Mouse (Mus musculus) cerebellum, adult 2 months (tissue): Measurements from ENCODE around the gene Hira. TPM values are rescaled to one million over a fixed set of nuclear protein-coding genes. Genes with fewer than 3 reads are reported as not detected.
"Not testable (repeated sequence)": the region's sequence is repeated elsewhere in the genome, so short reads cannot be mapped to it uniquely, and the experiment has no call there.

Experiments used
- DNase-seq, 2 experiments: peaks; one replicate each; pipeline ENCODE4 v3.0.0; 2021
- H3K27ac ChIP-seq: fragments of 200-500 bp; 2 replicates; pipeline ENCODE4 v1.5.1; 2012; ENCODE audit warnings: low read length, control low read depth, inconsistent platforms; ENCODE audit not compliant: insufficient read depth
- H3K27me3 ChIP-seq: fragments of 200-500 bp; 2 replicates; pipeline ENCODE4 v1.6.1; 2012; ENCODE audit warnings: inconsistent platforms, mild to moderate bottlenecking, low read length, moderate library complexity; ENCODE audit not compliant: control insufficient read depth, insufficient read depth
- H3K4me1 ChIP-seq: fragments of 200-500 bp; 2 replicates; pipeline ENCODE4 v1.6.1; 2011; ENCODE audit warnings: low read length; ENCODE audit not compliant: control insufficient read depth, insufficient read depth
- H3K4me3 ChIP-seq: fragments of 200-500 bp; replicated peaks from 2 replicates; pipeline ENCODE3; 2011; ENCODE audit warnings: mild to moderate bottlenecking, low read depth, low read length, control low read depth; ENCODE audit not compliant: insufficient read depth
- CTCF ChIP-seq: fragments of 200-500 bp; IDR thresholded peaks from 2 replicates; pipeline ENCODE4 v1.5.1; 2011; ENCODE audit warnings: low read depth, mild to moderate bottlenecking, control low read depth, low read length, moderate library complexity, borderline replicate concordance; ENCODE audit not compliant: insufficient read depth
- POLR2A ChIP-seq: fragments of 200-500 bp; IDR thresholded peaks from 2 replicates; pipeline ENCODE4 v1.6.1; 2011; ENCODE audit warnings: low read length, control low read depth, borderline replicate concordance; ENCODE audit not compliant: insufficient read depth
- WGBS: fragments of 180-500 bp; shearing (Covaris S2); methylation state at CpG from one replicate; pipeline ENCODE4 v1.1.7; 2018; 5-methylcytosine and 5-hydroxymethylcytosine counted together
- polyA plus RNA-seq: library from polyadenylated mRNA; depleted of rRNA; stranded (reverse); fragments of >200 nt; gene quantifications from 2 replicates; pipeline ENCODE4 v1.2.3, GENCODE M21; 2012

The Hira gene
- polyA plus RNA-seq, 1 experiment = 64.7 TPM

DNA sequence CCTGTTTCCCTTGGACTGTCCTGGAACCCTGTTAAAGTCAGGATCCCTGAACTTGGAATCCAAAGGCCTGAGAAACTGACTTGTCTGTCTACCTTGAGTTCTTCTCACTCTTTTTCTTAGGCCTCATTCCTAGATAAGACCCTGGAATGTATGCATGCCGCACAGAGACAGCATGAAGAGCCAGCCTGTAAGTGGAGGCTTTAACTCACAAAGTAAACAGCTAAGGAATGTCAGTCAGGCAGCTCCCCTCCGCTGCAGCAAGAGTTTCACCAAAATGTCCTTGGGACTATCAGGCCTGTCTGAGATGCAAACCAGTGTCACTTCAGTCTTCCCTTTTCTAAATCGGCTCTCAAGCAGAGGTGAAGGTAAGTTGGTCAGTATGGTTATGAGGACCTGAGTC lies 94.0 kb downstream of the Hira start:
- H3K27me3 ChIP-seq = no peaks in the 10 kb centered on the region; the same call in 1 of the 2 replicates
- no peaks in the 10 kb centered on the region for H3K4me1 ChIP-seq
- H3K4me3 ChIP-seq = no peak overlapping the region
- 95% methylated on average over 3 of the region's 3 CpGs for WGBS
- TF ChIP-seq CTCF (no peak), POLR2A (no peak)
- DNase-seq = no peak
- H3K27ac ChIP-seq = no peak overlapping the region

- DNase-seq, H3K4me3 ChIP-seq, H3K27me3 ChIP-seq, H3K27ac ChIP-seq, H3K4me1 ChIP-seq: not testable (repeated sequence)
- 86% methylated on average over 23 of the region's 23 CpGs for WGBS
Observed at GRCm38 (mm10) chr16:18975665-18976064, 98.8 kb downstream of the Hira start.

DNA sequence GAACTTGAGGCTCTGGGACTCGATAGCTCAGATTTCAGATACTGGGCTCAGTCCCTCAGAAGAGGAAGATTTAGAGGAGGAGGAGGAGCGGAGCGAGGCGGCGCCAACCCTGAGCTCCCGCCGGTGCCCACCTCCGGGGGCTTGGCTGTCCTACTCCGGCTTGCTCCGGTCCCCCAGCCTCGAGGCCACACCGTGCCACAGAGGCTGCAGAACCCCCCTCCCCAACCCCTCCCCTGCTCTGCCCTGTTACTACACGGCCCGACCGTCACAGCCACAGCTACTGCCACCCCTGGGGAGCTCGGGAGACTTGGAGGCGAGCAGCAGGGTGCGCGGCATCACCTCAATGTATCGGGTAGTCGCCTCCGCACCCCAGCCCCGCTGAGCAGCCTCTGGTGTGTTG lies 99.5 kb downstream of the Hira start:
- no peak for TF ChIP-seq CTCF
- TF ChIP-seq POLR2A = no peak

GRCm38 (mm10) chr16:18986381-18986780 lies 109.5 kb downstream of the Hira start:
- DNase-seq = no peak
- H3K27me3 ChIP-seq = no peaks in the 10 kb centered on the region
- 90% methylated on average over 3 of the region's 3 CpGs for WGBS

More for the DNA sequence above, 99.5 kb downstream of the Hira start:
- 84% methylated on average over 23 of the region's 23 CpGs for WGBS
- Histone ChIP-seq H3K27me3 (no peaks in the 10 kb centered on the region), H3K4me1 (no peaks in the 10 kb centered on the region), H3K4me3 (no peak overlapping the region), H3K27ac (no peak overlapping the region)
- DNase-seq = no peak

DNA sequence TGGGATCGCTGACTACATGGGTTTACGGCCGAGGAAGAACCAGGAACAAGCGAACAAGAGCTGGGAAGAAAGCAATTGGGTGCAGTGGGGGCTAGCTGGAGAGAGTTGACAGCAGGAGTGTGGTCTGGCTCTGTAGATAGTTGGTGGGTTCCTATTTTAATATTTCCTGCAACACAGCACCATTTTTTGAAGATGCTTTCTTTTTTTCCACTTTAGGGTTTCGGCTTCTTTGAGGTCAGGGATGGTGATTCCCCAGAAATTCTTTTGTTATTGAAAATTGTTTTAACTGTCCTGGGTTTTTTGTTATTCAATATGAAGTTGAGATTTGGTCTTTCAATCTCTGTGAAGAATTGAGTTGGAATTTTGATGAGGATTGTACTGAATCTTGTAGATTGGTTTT lies 110.0 kb downstream of the Hira start:
- Histone ChIP-seq H3K4me1 (no peaks in the 10 kb centered on the region), H3K27me3 (no peaks in the 10 kb centered on the region), H3K4me3 (no peak overlapping the region), H3K27ac (no peak overlapping the region)
- DNase-seq = no peak
- TF ChIP-seq CTCF (no peak), POLR2A (no peak)
- WGBS = 89% methylated on average over 5 of the region's 5 CpGs

More at GRCm38 (mm10) chr16:18986381-18986780, 109.5 kb downstream of the Hira start:
- Histone ChIP-seq H3K4me3 (no peak overlapping the region), H3K4me1 (no peaks in the 10 kb centered on the region), H3K27ac (no peak overlapping the region)
- no peak for TF ChIP-seq CTCF
- TF ChIP-seq POLR2A = no peak

- not testable (repeated sequence) for DNase-seq, H3K4me3 ChIP-seq, H3K27ac ChIP-seq, H3K27me3 ChIP-seq, H3K4me1 ChIP-seq
- 49% methylated on average over 2 of the region's 2 CpGs for WGBS
- peak; percentile 27; the same call in 1 of the 2 replicates for TF ChIP-seq CTCF
Observed at GRCm38 (mm10) chr16:19002610-19003389, 126.0 kb downstream of the Hira start.

GRCm38 (mm10) chr16:19003757-19004156 lies 126.9 kb downstream of the Hira start:
- no peak overlapping the region for H3K4me3 ChIP-seq
- H3K27me3 ChIP-seq = no peaks in the 10 kb centered on the region
- 60% methylated on average over 1 of the region's 1 CpGs for WGBS
- DNase-seq = no peak
- no peaks in the 10 kb centered on the region for H3K4me1 ChIP-seq
- TF ChIP-seq POLR2A (no peak), CTCF (no peak)
- no peak overlapping the region for H3K27ac ChIP-seq

- no peaks in the 10 kb centered on the region for H3K4me1 ChIP-seq
- no peaks in the 10 kb centered on the region for H3K27me3 ChIP-seq
- H3K27ac ChIP-seq = no peak overlapping the region
- 71% methylated on average over 3 of the region's 3 CpGs for WGBS
- no peak for TF ChIP-seq POLR2A
- no peak for TF ChIP-seq CTCF
- no peak for DNase-seq
- H3K4me3 ChIP-seq = no peak overlapping the region
Observed at GRCm38 (mm10) chr16:19005298-19005697, 128.5 kb downstream of the Hira start.

DNA sequence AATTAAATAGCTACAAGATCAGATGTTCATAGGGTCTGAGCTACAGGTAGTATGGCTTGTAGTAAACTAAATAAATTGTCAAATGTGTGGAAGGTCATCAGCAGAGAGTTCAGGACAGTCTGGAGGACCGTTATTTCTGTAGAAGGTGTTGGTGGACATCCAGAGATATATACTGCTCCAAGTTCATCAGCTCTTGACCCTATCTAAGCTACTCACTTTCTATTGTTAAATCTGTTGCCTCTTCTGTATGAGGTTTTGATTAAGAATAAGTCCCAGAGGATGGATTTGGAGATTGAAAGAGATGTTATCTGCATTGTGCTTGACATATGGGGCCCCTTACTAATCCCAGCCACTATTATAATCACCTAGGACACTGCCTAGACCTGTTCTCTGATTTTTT lies 129.9 kb downstream of the Hira start:
- Histone ChIP-seq H3K4me1 (no peaks in the 10 kb centered on the region), H3K27me3 (no peaks in the 10 kb centered on the region), H3K4me3 (no peak overlapping the region), H3K27ac (no peak overlapping the region)
- no peak for TF ChIP-seq POLR2A
- no peak for TF ChIP-seq CTCF
- no peak for DNase-seq
- WGBS = 81% methylated on average over 1 of the region's 1 CpGs

DNA sequence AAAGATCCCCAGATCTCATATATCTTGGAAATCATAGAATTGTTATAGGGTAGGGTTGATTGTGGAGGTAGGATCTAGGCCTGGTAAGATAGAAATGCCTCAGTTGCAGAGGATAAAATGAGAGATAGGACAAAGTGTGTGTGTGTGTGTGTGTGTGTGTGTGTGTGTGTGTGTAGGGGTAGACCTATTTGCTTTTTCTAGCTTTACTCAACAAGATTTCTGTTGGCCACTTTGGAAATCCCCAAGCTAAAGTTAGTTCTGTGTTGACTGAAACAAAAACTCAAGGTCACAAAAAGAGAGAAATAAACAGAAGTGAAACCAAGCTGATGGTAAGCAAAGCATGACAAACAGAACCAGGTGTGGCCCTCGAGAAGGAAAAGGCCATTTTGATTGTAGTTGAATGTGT lies 130.4 kb downstream of the Hira start:
- DNase-seq, H3K4me1 ChIP-seq, H3K27me3 ChIP-seq, H3K4me3 ChIP-seq, H3K27ac ChIP-seq: not testable (repeated sequence)
- WGBS = 47% methylated on average over 1 of the region's 1 CpGs
